ENCODE assay signal across 10 mouse cellular contexts in the genomic region with DNA sequence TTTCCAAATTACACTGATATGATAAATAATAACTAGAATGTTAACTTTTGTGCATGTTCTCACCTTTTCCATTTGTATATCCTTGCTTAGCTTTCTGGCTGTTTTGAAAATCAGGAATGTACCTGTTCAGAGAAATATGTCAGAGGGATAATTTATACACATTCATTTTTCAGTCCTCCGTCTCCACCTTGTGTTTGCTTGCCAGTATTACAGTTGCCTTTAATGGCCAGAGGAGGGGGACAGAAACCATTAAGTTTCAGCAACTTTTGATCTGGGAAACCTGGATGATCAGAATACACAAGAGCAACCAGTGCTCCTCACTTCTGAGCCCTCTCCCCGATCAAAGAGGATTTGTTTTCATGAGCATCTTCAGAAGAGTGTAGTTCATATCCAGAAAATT. TPM values are rescaled to one million over a fixed set of nuclear protein-coding genes. Genes with fewer than 3 reads are reported as not detected.
DNase-seq lines count a peak whose midpoint lies in the region; ATAC-seq and TF ChIP-seq lines count a peak whose summit lies in the region.
"Had no signal": no experiment of that assay in that cellular context is flagged by ENCODE, and none has a peak within 500 bp of the region (broad histone marks: within the 10 kb centered on the region; RNA-seq: fewer than 3 reads in every experiment).

No protein-coding gene starts in this region.

- no peak overlapping the region for H3K9ac ChIP-seq in liver, postnatal 0 days (replicated peaks)
- H3K9ac ChIP-seq in liver, embryonic 12.5 days: no peak overlapping the region
- H3K9ac ChIP-seq: embryonic facial prominence, embryonic 15.5 days had no signal

- no peaks in the 10 kb centered on the region for H3K27me3 ChIP-seq in liver, postnatal 0 days (ENCODE audit: insufficient read depth, low read length)
- H3K27me3 ChIP-seq in liver, embryonic 12.5 days (replicated peaks): no peaks in the 10 kb centered on the region
- H3K27me3 ChIP-seq: embryonic facial prominence, embryonic 15.5 days; megakaryocyte, embryonic 14.5 days had no signal

- no peak for ATAC-seq in CD4-positive, CD25-positive, alpha-beta regulatory T cell, adult 4 months
- ATAC-seq in liver, postnatal 0 days: no peak
- ATAC-seq in liver, embryonic 12.5 days: no peak

- H3K4me1 ChIP-seq in liver, postnatal 0 days (ENCODE audit: insufficient read depth): no peaks in the 10 kb centered on the region
- no peaks in the 10 kb centered on the region for H3K4me1 ChIP-seq in liver, embryonic 12.5 days
- H3K4me1 ChIP-seq: embryonic facial prominence, embryonic 15.5 days; megakaryocyte, embryonic 14.5 days had no signal

- H3K9me3 ChIP-seq in liver, postnatal 0 days (ENCODE audit: low read length): no peaks in the 10 kb centered on the region
- H3K9me3 ChIP-seq in liver, embryonic 12.5 days (replicated peaks): no peaks in the 10 kb centered on the region
- H3K9me3 ChIP-seq: embryonic facial prominence, embryonic 15.5 days; megakaryocyte, embryonic 14.5 days had no signal

- no peak overlapping the region for H3K4me2 ChIP-seq in liver, postnatal 0 days (ENCODE audit: low read depth, low read length)
- no peak overlapping the region for H3K4me2 ChIP-seq in liver, embryonic 12.5 days
- H3K4me2 ChIP-seq: embryonic facial prominence, embryonic 15.5 days had no signal

- H3K36me3 ChIP-seq in liver, postnatal 0 days (replicated peaks; ENCODE audit: insufficient read depth, low read length): no peaks in the 10 kb centered on the region
- no peaks in the 10 kb centered on the region for H3K36me3 ChIP-seq in liver, embryonic 12.5 days
- H3K36me3 ChIP-seq: embryonic facial prominence, embryonic 15.5 days had no signal

- WGBS in liver, postnatal 0 days (ENCODE audit: insufficient replicate concordance): 18% methylated on average over 2 of the region's 2 CpGs
- 9% methylated on average over 2 of the region's 2 CpGs for WGBS in liver, embryonic 12.5 days (ENCODE audit: insufficient replicate concordance)

- no peak overlapping the region for H3K27ac ChIP-seq in liver, postnatal 0 days (ENCODE audit: low read depth)
- no peak overlapping the region for H3K27ac ChIP-seq in liver, embryonic 12.5 days
- H3K27ac ChIP-seq: embryonic facial prominence, embryonic 15.5 days had no signal

- TF ChIP-seq CTCF in liver, postnatal 0 days (IDR thresholded peaks at IDR 0.05; ENCODE audit: low read depth): peak; percentile 68

- peak; percentile 23 for DNase-seq in CD4-positive, CD25-positive, alpha-beta regulatory T cell, adult 2 months (ENCODE audit: low read depth, low spot score)
- DNase-seq in liver, postnatal 0 days: no peak
- DNase-seq in embryo, embryonic 11.5 days (ENCODE audit: low read depth, low spot score): peak; percentile 2
- peak; percentile 60 for DNase-seq in retina, embryonic 14.5 days (ENCODE audit: low spot score)
- DNase-seq in spleen, postnatal 36 days (ENCODE audit: low spot score in 2 of 2): no peak
- no peak for DNase-seq in lung, postnatal 4 days

- no peak overlapping the region for H3K4me3 ChIP-seq in liver, postnatal 0 days (ENCODE audit: low read depth, low read length)
- no peak overlapping the region for H3K4me3 ChIP-seq in liver, embryonic 12.5 days
- H3K4me3 ChIP-seq: embryonic facial prominence, embryonic 15.5 days; megakaryocyte, embryonic 14.5 days had no signal

- TF ChIP-seq EP300 in liver, postnatal 0 days (IDR thresholded peaks at IDR 0.05; ENCODE audit: low read depth): no peak

RNA-seq across cellular contexts. Expression of gene H2-M10.5, which starts 46.7 kb away (rescaled TPM):
- not detected for polyA plus RNA-seq in CD4-positive, CD25-positive, alpha-beta regulatory T cell, adult 4 months (2017; shearing (Covaris generic))
- not detected in 2 replicates for polyA plus RNA-seq in liver, postnatal 0 days (2015; fragmentation: Nextera tagmentation; extraction: Ambion mirVana)
- not detected in 2 replicates for polyA plus RNA-seq in liver, embryonic 12.5 days (2016; fragmentation: Nextera tagmentation; extraction: Ambion mirVana)
- polyA plus RNA-seq: embryonic facial prominence, embryonic 15.5 days had no signal

RNA-seq across cellular contexts. Expression of gene H2-M1, which starts 54.0 kb away (rescaled TPM):
- not detected for polyA plus RNA-seq in CD4-positive, CD25-positive, alpha-beta regulatory T cell, adult 4 months (2017; shearing (Covaris generic))
- not detected in 2 replicates for polyA plus RNA-seq in liver, postnatal 0 days (2015; fragmentation: Nextera tagmentation; extraction: Ambion mirVana)
- not detected in 2 replicates for polyA plus RNA-seq in liver, embryonic 12.5 days (2016; fragmentation: Nextera tagmentation; extraction: Ambion mirVana)
- polyA plus RNA-seq: embryonic facial prominence, embryonic 15.5 days had no signal

Comparison
In these comparisons a context has a peak if more than half of its experiments do, and no peak if none do; other contexts are left out.
1. DNase-seq: peak in CD4-positive, CD25-positive, alpha-beta regulatory T cell, adult 2 months (single experiment), embryo, embryonic 11.5 days (single experiment) and retina, embryonic 14.5 days (single experiment); none in liver, postnatal 0 days (single experiment), spleen, postnatal 36 days (0 of 2) and lung, postnatal 4 days (0 of 2).